Mouse (Mus musculus) cerebellum, postnatal 25 days (tissue): ENCODE measurements around the gene Fig4.

ENCODE experiments used
- DNase-seq, 2 experiments: peaks; one replicate each; pipeline ENCODE4 v3.0.0; 2021; ENCODE audit warnings: mixed read lengths in 2 of 2

Gene Fig4

DNA sequence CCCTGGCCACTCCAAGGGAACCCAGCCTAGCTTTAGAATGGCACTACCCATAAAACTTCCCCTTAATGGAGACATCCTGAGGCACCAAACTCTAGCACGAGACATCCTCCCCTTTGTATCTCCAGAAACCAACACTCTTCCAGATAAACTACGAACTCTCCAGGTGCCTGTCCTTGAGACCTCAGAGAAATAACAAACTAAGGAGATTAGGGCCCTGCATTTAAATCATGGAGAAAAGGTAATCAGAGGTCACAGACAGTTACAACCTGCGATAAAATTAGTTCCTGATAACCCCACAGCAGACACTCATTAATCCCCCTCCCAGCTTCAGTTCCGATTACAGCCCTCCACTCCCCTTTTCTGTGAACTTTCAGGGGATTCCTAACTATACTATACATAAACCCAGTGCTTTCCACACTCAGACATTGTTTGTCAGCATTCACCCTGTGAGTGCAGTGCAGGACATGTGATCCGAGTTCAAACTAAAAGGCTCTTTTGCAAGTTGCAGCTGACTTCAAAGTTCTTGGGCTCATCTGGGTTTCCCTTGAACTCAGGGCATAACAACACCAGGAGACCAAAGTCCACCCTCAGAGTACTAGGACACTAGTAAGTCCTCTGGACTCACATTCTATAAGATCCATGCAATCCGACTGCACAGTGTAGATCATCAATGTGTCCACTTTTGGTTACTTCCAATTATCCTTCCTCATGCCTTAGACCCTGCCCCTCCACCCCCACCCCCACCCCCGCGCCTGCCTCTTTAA is 42.6 kb downstream of the Fig4 start:
- DNase-seq, result no peak

GRCm38 (mm10) chr10:41250749-41251065 is 52.4 kb downstream of the Fig4 start:
- DNase-seq, result no peak

DNA sequence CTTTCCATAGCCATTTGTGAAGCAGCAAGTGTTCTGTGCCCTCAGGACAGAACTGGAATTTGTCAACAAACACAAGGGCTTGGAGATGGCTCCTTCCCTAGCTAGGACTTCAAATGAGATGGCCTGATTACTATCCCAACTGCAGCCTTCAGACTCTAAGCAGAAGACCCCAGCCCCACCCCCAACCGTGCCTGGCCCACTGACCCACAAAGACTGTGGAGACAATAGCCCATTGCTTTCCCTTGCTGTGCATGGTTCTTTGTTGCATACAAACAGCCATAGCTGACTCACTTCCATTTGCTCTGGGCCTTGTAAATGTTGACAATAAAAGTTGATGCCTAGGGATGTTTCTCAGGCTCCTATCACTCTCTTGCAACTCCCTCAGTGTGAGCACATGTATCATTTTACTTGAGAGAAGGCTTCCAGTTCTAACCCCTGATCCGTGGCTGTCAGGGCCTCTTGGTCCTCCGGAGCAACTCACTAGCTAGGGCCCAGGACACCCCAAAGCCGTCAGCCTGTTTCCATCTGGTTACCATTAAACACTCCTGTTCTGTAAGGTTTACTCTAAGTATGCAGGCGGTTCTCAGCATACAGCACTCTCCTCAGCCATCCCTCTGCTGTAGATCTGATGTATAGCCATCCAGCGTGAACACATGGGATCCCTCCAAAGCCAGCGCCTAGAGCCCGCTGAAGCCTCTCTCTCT is 52.9 kb downstream of the Fig4 start:
- DNase-seq, result no peak

- DNase-seq, result no peak
Measured at GRCm38 (mm10) chr10:41249006-41249659, 53.9 kb downstream of the Fig4 start.

DNA sequence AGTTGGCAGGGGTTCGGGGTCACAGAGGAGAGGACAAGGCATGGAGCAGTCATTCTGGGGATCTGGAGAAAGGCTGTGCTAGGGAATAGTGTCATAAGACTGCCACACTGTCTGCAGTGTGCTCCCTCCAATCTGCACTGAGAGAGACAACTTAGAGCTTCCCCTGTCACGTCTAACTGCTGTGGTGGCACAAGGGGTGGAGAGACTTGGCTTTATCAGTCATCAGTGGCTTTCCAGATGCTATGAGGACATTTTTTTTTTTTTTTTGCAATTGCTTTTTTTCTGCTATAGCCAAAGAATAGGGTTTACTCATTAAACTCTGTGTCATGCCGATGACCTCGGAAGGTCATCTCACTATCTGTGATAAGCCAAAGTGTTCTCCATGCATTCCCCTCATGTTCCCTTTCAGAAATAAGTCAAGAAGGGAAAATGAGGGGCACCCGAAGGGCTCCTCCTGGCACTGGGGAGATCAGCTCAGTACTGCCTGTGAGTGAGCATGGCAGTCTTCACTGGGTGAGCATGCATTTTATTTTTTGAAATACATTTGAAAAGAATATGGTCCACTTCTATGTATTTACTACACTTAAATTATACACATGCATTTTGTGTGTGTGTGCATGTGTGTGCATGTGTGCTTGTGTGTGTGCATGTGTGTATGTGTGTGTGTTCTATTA is 55.1 kb downstream of the Fig4 start:
- no peak for DNase-seq

DNA sequence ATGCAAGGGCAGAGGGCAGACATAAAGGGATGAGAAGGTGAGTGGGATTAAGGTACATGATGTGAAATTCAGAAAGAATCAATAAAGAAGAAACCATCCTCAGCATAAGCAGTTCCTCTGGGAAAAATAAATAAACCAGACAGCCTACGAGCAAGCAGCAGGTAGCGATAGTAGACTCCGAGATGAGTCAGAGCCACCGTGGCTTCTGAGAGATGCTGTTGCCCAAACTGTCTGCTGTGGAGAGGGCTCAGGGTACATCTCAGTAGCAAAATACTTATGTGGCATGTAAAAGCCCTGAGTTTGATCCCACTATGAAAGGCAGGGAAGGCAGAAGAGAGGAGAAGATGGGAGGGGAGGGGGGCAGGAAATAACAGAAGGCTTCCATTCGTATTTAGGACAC is 56.9 kb downstream of the Fig4 start:
- no peak for DNase-seq

- no peak for DNase-seq
Measured at GRCm38 (mm10) chr10:41245477-41245876, 57.6 kb downstream of the Fig4 start.

- no peak for DNase-seq
Measured at GRCm38 (mm10) chr10:41245028-41245427, 58.0 kb downstream of the Fig4 start.

DNA sequence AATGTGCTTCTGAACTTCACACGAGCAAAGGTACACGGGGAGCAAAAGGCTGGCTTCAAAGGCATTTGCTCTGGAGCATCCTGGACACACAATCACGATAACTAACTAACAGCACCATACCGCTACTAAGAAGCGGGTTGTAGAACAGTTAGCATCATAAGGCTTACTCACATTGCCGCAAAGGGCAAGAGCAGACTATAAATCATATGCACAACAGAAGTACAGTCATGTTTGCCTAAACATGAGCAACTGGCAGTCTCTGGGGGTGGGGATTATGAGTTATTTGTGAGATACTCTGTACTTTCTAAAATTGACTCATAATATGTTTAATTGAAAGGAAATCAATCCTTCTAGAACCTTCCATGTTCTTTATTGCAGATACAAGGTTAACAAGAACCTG is 59.1 kb downstream of the Fig4 start:
- DNase-seq, result no peak

GRCm38 (mm10) chr10:41241558-41242242 is 61.4 kb downstream of the Fig4 start:
- no peak for DNase-seq

DNA sequence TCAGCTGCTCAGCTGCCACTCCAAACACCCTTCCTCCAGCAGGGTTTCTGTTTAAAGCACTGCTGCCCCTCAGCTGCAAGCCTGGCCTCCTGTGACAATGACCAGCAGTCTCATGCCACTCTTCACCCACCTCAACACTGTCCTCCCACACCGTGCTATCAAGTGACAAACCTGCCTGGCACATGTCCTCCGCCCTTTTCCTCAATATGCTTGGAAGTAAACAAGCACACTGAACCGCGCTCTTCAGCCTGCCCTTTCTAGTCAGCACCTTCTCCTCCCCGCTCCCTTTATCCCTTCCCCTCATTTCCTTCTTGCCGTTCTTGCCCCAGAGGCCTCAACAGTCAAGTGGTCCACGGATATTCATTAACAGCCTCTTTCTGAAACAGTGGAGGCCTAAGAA is 62.0 kb downstream of the Fig4 start:
- DNase-seq, result no peak

DNA sequence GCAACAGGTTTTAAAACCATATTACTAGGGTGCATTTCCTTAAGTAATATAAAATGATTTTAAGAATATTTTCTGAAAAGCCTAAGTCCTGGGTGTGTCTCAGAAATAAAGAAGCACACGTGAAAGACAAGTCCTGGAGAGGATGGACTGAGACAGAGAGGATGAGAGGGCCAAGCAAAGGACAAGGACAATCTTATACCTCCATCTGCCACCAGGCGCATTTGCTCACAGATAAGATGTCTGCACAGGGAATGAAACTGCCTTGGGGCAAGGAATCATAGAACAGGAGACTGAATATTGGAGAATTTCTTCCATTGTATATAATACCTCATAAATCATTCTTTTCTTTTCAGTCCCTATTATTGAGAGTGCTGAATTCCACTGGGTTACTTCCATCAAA is 67.0 kb downstream of the Fig4 start:
- no peak for DNase-seq

DNA sequence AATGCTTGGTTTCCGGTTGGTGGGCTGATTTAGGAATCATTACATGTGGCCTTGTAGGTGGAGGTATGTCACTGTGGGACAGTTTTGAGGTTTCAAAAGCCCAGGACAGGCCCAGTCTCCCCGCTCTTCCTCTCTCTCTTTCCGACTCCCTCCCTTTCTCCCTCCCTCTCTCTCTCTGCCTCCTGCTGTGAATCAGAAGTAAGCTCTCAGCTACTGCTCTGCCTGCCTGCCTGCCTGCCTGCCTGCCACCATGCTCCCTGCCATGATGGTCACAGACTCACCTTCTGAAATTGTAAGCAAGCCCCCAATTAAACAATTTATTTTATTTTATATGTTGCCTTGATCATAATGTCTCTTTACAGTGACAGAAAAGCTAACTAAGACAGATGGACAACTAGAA is 67.5 kb downstream of the Fig4 start:
- DNase-seq, result no peak

GRCm38 (mm10) chr10:41235159-41235558 is 67.9 kb downstream of the Fig4 start:
- DNase-seq, result no peak

DNA sequence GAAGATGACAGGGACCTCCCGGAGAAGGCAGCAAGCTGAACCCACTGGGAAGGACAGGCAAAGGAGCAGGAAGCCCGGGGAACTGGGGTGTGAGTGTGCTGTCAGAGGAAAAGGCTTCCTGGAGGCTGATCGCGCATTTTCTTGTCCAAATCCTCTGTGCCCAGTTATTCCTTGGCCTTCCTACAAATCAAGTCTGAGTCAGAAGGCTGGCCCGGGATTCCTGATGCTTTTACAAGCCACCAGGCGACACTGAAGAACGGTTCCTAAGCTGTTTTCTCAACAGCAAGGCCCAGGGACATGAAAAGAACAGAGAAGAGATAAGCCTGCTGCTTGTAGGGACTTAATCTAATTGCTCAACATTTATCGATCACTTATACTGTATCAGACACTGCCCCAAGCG is 68.5 kb downstream of the Fig4 start:
- no peak for DNase-seq

DNA sequence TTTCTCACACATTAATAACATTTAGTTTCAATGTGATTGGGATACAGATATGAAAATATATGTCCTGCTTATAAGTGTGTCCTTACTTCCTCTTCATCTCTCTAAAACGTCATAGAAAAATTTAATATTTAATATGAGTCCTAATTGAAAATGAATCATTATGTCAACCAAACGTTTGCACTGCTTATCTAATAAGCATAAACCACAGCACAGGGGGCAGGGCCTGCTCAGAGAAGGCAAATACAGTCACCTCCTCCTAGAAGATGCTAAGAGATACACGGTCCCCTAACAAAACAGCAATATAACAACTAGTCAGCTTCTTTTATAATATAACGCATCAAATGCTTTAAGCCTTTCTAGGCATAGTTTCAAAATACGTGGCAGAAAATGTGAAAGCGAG is 69.9 kb downstream of the Fig4 start:
- DNase-seq, result no peak

DNA sequence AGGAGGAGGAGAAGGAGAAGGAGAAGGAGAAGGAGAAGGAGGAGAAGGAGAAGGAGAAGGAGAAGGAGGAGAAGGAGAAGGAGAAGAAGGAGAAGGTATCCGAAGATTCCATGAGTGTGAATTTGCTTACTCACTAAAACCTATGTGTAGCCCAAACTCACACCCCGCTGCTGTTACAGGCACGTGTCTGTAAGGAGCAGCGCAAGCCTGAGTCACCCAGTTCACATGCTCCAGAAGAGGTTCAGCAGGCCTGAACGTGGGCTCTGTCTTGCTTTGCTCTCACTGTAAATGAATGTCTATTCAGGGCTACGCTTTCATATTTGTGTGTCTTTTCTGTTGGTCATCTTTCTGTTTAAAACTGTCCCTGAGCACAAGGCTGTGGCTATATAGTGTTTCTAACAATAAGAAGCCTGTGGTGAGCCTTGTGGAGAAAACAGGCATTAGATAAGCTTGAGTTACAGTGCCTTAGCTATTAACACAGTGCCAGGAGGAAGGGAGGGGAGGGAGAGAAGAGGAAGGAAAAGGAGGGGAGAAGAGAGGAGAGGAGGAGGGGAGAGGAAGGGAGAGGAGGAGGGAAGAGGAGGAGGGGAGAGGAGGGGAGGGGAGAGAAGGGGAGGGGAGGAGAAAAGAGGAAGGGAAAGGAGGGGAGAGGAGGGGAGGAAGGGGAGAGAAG is 71.8 kb downstream of the Fig4 start:
- DNase-seq, result no peak

DNA sequence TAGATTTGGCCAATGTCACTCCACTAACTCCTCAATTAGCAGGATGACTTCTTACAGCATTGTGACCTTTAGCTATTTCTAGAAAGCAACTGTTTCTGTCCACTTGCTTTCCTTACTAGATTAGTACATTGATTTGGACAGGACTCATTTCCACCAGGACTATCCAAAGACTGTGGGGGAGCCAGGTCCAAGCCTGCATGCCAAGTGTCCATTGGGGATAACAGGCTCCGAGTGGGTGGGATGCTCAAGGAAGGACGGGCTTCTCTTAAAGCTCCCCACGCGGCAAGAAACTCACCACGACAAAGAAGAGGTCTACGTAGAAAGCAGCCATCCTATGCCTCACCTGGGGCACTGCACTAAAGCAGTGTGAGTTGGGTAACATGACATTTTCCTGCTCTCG is 75.4 kb downstream of the Fig4 start:
- DNase-seq, result peak; percentile 19 to 31

DNA sequence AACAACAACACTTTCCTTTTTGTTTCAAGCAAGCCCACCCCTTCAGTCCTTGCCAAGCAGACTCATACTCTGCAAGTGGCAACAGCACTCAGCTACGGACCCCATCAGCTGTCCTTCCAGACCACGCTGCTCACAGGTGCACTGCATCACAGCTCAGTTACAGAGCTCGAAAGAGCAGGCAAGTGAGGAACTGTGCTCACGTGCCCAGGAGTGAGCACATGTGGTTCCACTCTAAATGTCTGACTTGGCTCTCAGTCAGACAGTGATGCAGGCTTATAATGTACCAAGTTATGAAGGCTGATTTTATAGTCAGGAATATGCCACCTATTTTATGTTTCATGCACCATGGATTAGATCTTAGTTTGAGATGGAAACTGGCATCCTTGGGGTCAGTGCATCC is 79.6 kb downstream of the Fig4 start:
- DNase-seq, result no peak

GRCm38 (mm10) chr10:41221204-41221603 is 81.9 kb downstream of the Fig4 start:
- peak in 1 of 2 experiments; percentile 29 for DNase-seq

DNA sequence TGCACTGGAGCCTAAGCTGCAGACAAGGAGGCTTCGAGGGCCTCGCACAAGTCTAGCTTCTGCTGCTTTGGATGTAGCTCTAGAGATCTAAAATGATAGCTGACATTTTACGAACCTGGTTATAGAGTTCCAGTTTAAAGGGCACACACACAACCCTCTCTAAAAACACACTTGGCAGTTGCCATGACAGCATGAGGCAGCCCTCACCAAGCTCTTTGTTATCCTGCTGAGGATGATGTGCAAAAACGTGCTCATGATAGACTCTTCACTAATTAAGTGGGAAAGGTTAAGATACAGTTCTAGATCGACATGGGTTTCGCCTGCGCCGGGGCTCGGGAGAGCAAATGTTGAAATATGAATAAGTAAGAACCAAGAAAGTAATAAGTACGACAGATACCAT is 84.2 kb downstream of the Fig4 start:
- DNase-seq, result no peak

- no peak for DNase-seq
Measured at GRCm38 (mm10) chr10:41214083-41214482, 89.0 kb downstream of the Fig4 start.
